Mouse (Mus musculus): ENCODE results near the gene Psen2.

GRCm38 (mm10) chr1:180216541-180217276 is 46.5 kb downstream of the Psen2 start:
- TF ChIP-seq CTCF (IDR thresholded peaks at IDR 0.05; ENCODE audit: control insufficient read depth, insufficient read depth, low read length): no peak
- no peak for TF ChIP-seq POLR2A (IDR thresholded peaks at IDR 0.05; ENCODE audit: borderline replicate concordance, control insufficient read depth, low read depth, low read length)

All from bone marrow, adult 2 months (tissue).